Mouse (Mus musculus) lung, embryonic 14.5 days (tissue): ENCODE measurements at regions not wholly inside any gene's neighbourhood (a gene's known extent, or its start where the extent isn't known, plus 50 kb on each side); places are given as distances from the start of the nearest gene placed in this dataset.
A peak's percentile ranks its signal among the peaks of the same experiment; 100 is the strongest.

ENCODE experiments used
- ATAC-seq: fragments of 200-750 bp; cut with Nextera tagmentation; 2 replicates; pipeline ENCODE4 v1.8.0; 2017; ENCODE audit warnings: mild to moderate bottlenecking, moderate TSS enrichment, moderate library complexity; ENCODE audit not compliant: insufficient read depth
- DNase-seq: peaks from one replicate; pipeline ENCODE4 v3.0.0-alpha.2; 2015
- H3K27ac ChIP-seq: fragments of 300-500 bp; sonication (generic); 2 replicates; pipeline ENCODE4 v1.5.1; 2014; ENCODE audit warnings: low read depth, mild to moderate bottlenecking, moderate library complexity
- H3K27me3 ChIP-seq: fragments of 300-500 bp; sonication (generic); 2 replicates; pipeline ENCODE4 v1.6.1; 2014; ENCODE audit warnings: low read length, control low read depth; ENCODE audit not compliant: insufficient read depth
- H3K36me3 ChIP-seq: fragments of 300-500 bp; sonication (generic); 2 replicates; pipeline ENCODE4 v1.6.1; 2014; ENCODE audit warnings: control low read depth; ENCODE audit not compliant: insufficient read depth
- H3K4me1 ChIP-seq: fragments of 300-500 bp; sonication (generic); 2 replicates; pipeline ENCODE4 v1.6.1; 2014; ENCODE audit warnings: antibody characterized with exemption, control low read depth; ENCODE audit not compliant: insufficient read depth
- H3K4me2 ChIP-seq: fragments of 300-500 bp; sonication (generic); 2 replicates; pipeline ENCODE4 v1.6.1; 2014; ENCODE audit warnings: mild to moderate bottlenecking
- H3K4me3 ChIP-seq: fragments of 300-500 bp; sonication (generic); 2 replicates; pipeline ENCODE4 v1.5.1; 2014; ENCODE audit warnings: low read depth, low read length
- H3K9ac ChIP-seq: fragments of 300-500 bp; sonication (generic); 2 replicates; pipeline ENCODE4 v1.6.1; 2014
- H3K9me3 ChIP-seq: fragments of 300-500 bp; sonication (generic); 2 replicates; pipeline ENCODE4 v1.6.1; 2016; ENCODE audit warnings: low read depth, low read length, control low read depth
- CTCF ChIP-seq: IDR thresholded peaks from 2 replicates; pipeline ENCODE4 v1.5.1; 2016; ENCODE audit warnings: antibody characterized with exemption, low read depth
- WGBS: fragments of 180-500 bp; shearing (Covaris S2); extraction: QIAGEN DNeasy Blood & Tissue Kit; methylation state at CpG from one replicate; pipeline ENCODE4 v1.1.7; 2014; 5-methylcytosine and 5-hydroxymethylcytosine counted together

GRCm38 (mm10) chr4:106252946-106253345, 63.1 kb upstream of the Usp24 start:
- Histone ChIP-seq H3K27ac (no peak overlapping the region), H3K4me2 (no peak overlapping the region), H3K4me1 (no peaks in the 10 kb centered on the region), H3K27me3 (no peaks in the 10 kb centered on the region), H3K9ac (no peak overlapping the region), H3K9me3 (no peaks in the 10 kb centered on the region), H3K36me3 (no peaks in the 10 kb centered on the region), H3K4me3 (no peak overlapping the region)
- no peak for TF ChIP-seq CTCF
- DNase-seq (no peak), ATAC-seq (no peak)
- WGBS, result 89% methylated on average over 6 of the region's 6 CpGs

GRCm38 (mm10) chr4:106254761-106255475, 61.1 kb upstream of the Usp24 start:
- H3K9me3 ChIP-seq, result no peaks in the 10 kb centered on the region
- H3K27ac ChIP-seq, result no peak overlapping the region
- no peak overlapping the region for H3K4me3 ChIP-seq
- H3K9ac ChIP-seq, result no peak overlapping the region
- no peak overlapping the region for H3K4me2 ChIP-seq
- DNase-seq (no peak), ATAC-seq (no peak)
- WGBS, result 86% methylated on average over 3 of the region's 3 CpGs
- no peaks in the 10 kb centered on the region for H3K36me3 ChIP-seq
- H3K27me3 ChIP-seq, result no peaks in the 10 kb centered on the region
- H3K4me1 ChIP-seq, result no peaks in the 10 kb centered on the region
- no peak for TF ChIP-seq CTCF

GRCm38 (mm10) chr4:106255959-106256609, 59.9 kb upstream of the Usp24 start:
- no peaks in the 10 kb centered on the region for H3K36me3 ChIP-seq
- no peaks in the 10 kb centered on the region for H3K9me3 ChIP-seq
- H3K27me3 ChIP-seq, result no peaks in the 10 kb centered on the region
- H3K4me3 ChIP-seq, result no peak overlapping the region
- no peak for TF ChIP-seq CTCF
- H3K27ac ChIP-seq, result no peak overlapping the region
- H3K4me2 ChIP-seq, result no peak overlapping the region
- H3K9ac ChIP-seq, result no peak overlapping the region
- DNase-seq, result peak; percentile 40
- no peaks in the 10 kb centered on the region for H3K4me1 ChIP-seq
- ATAC-seq, result no peak

- no peaks in the 10 kb centered on the region for H3K27me3 ChIP-seq
Measured at GRCm38 (mm10) chr4:106261404-106261803, 54.6 kb upstream of the Usp24 start.

GRCm38 (mm10) chr4:106261901-106262560, 54.0 kb upstream of the Usp24 start:
- Histone ChIP-seq H3K27ac (no peak overlapping the region), H3K36me3 (no peaks in the 10 kb centered on the region), H3K4me3 (no peak overlapping the region), H3K9ac (no peak overlapping the region), H3K27me3 (no peaks in the 10 kb centered on the region), H3K4me2 (no peak overlapping the region), H3K9me3 (no peaks in the 10 kb centered on the region), H3K4me1 (no peaks in the 10 kb centered on the region)
- WGBS, result 65% methylated on average over 3 of the region's 3 CpGs
- DNase-seq (no peak), ATAC-seq (no peak)
- TF ChIP-seq CTCF, result no peak

More at GRCm38 (mm10) chr4:106261404-106261803, 54.6 kb upstream of the Usp24 start:
- Histone ChIP-seq H3K9ac (no peak overlapping the region), H3K36me3 (no peaks in the 10 kb centered on the region), H3K4me1 (no peaks in the 10 kb centered on the region), H3K9me3 (no peaks in the 10 kb centered on the region), H3K4me3 (no peak overlapping the region), H3K27ac (no peak overlapping the region), H3K4me2 (no peak overlapping the region)
- DNase-seq (no peak), ATAC-seq (no peak)
- TF ChIP-seq CTCF, result no peak
- WGBS, result 70% methylated on average over 3 of the region's 3 CpGs

GRCm38 (mm10) chr4:106262751-106263725, 53.0 kb upstream of the Usp24 start:
- H3K4me1 ChIP-seq, result no peaks in the 10 kb centered on the region
- DNase-seq (no peak), ATAC-seq (no peak)
- no peak overlapping the region for H3K4me3 ChIP-seq
- no peak overlapping the region for H3K4me2 ChIP-seq
- WGBS, result 69% methylated on average over 9 of the region's 9 CpGs
- no peak for TF ChIP-seq CTCF
- H3K9me3 ChIP-seq, result no peaks in the 10 kb centered on the region
- H3K27me3 ChIP-seq, result no peaks in the 10 kb centered on the region
- no peak overlapping the region for H3K9ac ChIP-seq
- no peak overlapping the region for H3K27ac ChIP-seq
- H3K36me3 ChIP-seq, result no peaks in the 10 kb centered on the region
